Mouse (Mus musculus): Measurements from ENCODE around the gene Lpo.

Gene Lpo

DNA sequence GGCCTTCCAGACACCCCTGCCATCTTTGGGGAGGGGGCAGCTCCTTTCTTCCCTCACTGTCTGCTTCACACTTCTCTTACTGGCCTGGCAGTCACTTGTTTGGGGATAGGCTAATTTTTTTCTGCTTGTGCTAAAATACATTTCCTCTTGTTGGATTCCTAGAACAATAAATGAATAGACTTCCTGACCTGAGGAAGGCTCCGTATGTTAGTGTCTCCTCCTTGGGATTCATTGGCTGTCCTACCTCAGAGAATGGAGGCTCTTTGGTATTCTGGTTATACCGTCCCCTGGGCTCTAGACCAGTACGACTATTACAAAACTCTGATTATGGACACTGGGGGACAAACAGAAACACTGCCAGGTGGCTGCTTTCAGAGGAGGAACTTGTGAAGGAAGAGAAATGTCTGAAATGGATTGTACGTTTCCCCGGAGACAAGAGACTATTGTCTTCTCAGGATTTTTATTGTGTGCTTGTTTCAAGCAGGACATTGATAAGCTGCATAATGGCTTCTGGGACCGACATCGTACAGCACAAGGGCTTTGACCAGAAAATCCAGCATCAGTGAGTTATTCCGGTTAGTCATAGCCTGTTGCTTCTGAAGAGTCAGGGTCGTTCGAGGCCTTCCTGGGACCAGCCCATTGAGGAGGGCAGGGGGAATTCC, at the start of gene Lpo:
Gene Lpo (minus strand): TSS at position 51 of the 662 bp plus-strand sequence.
- no peak for DNase-seq (ENCODE audit: low read depth)

DNA sequence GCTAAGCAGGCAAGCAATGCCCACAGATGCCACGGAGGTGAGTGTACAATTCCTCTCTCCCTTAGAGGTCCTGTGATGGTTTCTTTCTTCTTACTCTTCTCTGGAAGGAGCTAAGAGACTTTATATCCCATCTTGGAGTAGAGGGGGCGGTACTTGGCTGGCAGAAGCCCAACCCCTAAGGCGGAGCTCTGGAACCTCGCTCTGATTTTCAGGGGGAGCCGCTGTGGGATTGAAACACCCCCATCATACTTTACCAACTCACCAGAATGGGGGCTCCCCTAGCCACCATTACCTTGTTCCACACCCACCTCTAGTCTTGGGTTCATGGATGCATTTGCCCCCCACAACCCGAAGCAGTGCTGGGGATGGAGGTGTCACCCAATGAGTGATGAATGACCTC, 47.3 kb upstream of the Lpo start, which contains the start of gene Epx:
Gene Epx (minus strand): TSS at position 101 of the 400 bp plus-strand sequence.
- DNase-seq (ENCODE audit: low read depth) = no peak

DNA sequence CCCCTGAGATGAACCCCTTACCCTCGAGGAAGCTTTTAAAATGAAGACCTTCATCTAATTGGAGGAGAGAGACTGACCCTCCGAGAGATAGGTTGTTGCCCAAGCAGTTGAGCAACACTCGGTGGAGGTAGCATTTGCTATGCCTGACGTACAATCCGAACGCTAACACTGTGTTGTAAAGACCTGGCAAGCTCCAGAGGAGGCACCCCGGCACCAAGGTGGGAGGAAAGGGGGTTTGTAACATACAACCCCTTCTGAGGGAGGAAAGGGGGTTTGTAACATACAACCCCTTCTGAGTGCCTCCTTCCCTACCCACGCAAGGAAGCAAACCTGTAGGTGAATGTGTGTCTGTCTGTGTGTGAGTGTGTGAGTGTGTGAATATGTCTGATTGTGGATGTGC, 43.7 kb upstream of the Lpo start:
- DNase-seq (ENCODE audit: low read depth) = no peak

DNA sequence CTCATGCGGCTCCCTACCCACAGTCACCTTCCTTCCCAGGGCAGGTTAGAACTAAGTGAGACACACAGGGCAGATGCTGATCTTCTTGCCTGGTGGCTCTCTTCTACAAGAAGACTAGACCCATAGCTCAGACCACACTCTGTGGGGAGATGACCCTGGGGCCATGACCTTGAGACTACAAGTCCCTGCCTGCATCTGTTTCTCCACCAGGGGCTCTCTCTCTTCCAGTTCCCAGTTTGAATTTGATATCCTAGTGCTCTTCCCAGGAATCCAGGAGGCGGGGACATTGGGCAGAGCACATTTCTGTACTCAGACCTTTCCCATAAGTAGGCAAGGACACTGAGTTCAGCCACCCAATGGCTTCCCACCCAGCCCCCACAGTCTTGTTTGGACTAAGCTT, 42.0 kb upstream of the Lpo start:
- DNase-seq (ENCODE audit: low read depth) = no peak

DNA sequence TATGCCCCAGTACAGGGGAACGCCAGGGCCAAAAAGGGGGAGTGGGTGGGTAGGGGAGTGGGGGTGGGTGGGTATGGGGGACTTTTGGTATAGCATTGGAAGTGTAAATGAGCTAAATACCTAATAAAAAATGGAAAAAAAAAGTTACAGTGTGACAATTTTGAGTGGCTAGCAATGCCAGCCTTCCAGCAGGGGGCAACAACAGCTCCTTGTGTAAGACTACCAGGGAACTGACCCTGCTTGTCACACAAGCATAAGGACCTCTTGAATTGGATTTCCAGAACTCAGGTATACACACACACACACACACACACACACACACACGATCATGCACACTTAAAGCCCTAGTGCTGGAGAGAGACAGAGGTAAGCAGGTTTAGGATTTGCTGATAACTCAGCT, 38.8 kb upstream of the Lpo start:
- DNase-seq (ENCODE audit: low read depth) = peak; percentile 6

DNA sequence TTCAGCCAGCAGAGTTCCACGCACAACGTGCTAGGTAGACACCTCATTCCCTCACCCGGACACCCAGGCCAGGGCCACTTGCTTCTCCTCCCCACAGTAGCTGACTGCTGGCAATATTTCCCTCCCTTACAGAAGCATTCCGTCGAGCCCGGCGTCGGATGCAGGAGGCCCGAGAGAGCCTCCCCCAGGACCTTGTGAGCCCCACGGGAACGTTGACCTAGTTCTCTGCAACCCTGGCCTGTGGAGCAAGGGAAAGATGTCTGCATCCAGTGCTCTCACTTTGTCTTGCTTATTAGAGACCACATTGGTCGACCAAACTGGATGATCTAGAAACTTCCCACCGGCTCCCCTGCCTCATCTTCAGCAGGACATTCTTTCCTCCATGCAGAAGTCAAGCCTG, 34.7 kb upstream of the Lpo start:
- no peak for DNase-seq (ENCODE audit: low read depth)

DNA sequence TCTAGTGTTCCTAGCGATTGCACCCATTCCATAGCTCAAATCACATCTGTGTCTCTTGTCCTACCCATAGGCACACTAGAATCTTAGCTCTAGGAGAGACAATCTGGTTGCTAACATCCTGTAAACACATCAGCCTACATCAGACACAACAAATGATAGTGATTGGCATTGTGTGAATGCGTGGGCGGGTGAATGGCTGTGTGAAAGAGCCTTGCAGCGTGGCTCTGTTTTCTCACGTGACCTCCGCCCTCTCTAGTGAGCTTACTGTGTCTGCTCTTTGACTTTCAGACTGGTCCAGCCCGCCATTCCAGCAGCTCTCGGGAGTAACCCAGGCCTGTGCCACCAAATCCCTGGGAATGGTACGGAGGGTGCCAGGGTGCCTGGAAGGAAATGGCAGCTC, 32.3 kb upstream of the Lpo start:
- DNase-seq (ENCODE audit: low read depth) = no peak

DNA sequence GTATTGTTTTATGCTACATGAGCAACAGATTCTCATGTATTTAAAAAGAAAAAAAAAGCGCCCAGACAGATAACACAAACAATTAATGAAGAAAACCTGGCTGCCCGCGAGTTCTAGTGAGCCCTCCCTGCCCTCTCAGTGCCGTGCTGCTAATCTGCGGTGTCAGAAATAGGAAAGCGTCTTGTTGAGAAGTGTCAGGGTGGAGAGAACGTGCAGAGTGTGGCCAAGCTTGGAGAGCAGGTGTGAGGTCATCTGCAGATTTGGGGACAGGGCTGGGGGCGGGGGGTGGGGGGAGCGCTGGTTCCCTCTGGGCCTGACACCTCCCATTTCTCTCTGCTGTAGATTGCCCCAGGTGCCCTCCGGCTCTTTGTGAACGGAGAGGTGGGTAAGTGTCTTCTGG, 31.2 kb upstream of the Lpo start:
- DNase-seq (ENCODE audit: low read depth) = no peak

DNA sequence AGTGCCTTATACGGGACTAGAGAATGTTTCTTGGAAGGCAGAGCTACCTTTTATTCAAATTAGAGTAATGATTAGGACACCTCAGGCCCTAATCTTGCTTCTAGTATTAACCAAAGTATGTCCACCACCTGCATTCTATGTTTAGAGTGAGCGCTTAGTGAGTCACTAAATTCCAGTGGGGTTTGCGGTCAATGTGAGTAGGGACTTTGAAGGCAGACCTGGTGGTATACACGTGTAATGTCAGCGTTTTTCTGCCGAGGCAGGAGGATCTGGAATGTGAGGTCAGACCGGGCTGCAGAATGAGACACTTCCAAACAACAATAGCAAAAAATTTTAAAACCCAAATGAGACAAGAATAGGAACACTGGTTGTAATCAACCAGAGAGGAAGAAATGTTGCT, 26.5 kb upstream of the Lpo start:
- no peak for DNase-seq (ENCODE audit: low read depth)

DNA sequence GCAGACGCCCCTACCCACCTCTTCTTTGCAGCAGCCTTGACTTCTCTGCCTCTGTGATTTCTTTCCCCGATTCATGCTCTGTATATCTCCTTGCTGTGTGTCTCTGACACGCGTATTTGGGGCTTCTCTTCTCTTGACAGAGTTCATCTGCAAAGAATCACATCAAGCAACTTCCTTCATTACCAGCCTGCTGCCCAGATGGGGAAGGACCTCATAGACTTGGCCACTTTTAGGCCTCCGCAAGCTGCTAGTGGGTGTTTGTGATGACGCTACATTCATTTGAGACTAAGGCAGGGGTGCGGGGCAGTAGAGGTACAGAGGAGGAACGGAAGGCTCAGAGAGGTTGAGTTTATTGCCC, 25.5 kb upstream of the Lpo start:
- DNase-seq (ENCODE audit: low read depth) = no peak

DNA sequence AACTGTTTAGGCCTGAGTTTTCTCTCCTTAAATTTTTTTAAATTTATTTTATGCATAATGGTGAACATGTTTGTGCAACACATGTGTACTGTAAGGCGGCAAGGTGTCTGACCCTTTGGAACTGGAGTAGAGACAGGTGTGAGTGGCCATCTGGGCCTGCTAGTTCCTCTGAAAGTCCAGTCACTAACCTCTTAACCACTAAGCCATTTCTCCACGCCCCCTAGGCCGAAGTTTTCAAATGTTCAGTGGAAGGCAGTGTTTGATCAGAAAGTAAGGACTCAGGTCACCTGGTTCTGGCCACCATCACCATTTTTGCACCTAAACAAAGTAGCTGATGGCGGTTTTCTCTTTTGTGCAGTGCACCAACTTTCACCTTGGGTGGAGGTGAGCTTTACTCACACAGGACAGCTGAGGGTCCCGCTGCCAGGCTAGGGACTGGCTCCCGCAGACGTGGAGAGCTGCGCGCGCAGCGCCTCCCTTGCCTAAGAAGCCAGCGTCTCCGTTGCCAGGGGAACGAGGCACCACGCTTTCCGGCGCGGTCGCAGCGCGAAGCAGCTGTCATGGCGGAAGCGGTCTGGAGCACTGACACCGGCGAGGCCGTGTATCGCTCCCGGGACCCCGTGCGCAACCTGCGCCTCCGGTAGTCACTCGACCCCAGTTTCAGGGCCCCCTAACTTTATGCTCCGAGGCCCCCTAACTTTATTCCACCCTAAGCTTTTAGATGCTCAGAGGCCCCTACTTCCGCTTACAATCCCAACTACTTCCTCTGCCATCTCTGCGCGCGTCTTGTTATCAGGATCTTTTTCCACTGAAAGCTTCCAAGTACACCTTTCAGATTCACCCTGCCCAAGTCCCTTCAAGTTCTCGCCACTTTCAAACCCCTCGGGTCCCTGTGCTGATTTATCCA, 24.9 kb upstream of the Lpo start, which contains the start of gene Mks1:
Gene Mks1 (plus strand): TSS at position 526 of the 907 bp plus-strand sequence.
- DNase-seq (ENCODE audit: low read depth) = peak; percentile 86

DNA sequence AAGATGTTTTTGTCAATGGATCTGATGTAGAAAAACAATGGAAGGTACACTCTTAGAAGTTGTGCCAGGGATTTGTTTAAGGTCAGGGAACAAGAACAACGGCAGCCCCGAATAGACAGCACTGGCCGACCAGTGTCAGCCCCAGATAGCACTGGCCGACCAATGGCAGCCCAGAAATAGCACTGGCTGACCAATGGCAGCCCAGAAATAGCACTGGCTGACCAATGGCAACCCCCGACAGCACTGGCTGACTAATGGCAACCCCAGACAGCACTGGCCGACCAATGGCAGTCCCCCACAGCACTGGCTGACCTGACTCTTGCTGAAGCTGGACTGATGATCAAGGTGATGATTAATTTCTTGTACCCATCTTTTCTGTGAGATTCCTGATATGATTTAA, 19.8 kb upstream of the Lpo start:
- DNase-seq (ENCODE audit: low read depth) = no peak

DNA sequence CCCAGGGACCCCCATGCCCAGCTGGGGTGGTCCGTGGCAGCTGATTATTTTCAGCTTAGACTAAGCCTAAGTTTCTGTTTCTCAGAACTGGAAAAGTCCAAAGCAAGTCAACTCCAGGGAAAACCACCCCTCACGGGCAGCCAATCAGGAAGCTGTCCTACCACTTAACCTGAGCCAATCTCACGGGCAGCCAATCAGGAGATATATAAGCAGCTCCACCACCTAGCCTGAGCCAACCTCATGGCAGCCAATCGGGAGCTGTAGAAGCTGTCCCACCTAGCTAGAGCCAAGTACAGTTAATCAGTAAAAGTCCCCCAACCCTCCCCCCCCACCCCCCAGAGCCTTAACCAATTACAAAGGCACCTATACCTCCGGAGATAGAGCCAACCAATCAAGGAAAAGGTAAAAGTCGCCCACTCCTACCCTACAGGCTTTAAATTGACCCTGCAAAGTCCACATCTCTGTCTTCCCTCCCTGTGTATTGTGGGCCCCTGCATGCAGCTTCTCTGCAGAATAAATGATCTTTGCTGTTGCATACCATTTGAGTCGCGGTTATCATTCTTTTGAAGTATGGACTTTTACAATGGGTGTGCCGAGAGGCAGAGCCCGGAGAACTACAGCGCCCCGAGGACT, 19.0 kb upstream of the Lpo start:
- no peak for DNase-seq (ENCODE audit: low read depth)

DNA sequence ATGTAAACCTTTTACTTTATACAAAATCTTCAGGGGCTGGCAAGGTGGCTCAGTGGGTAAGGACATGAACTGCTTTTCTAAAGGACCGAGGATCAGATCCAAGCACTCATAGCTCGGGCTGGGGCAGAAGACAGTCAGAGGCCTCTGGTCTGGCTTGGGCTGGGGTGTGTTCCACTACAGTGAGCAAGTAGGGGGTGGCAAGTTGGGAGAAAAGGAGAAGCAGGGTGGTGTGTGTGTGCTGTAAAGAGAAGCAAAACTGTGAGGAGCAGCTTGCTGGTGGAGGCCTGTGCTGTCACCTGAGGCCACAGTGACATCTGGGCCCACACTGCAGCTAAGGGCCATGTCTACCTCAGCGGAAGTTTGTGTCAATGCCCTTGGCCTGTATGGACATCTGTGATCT, 13.3 kb upstream of the Lpo start:
- no peak for DNase-seq (ENCODE audit: low read depth)

DNA sequence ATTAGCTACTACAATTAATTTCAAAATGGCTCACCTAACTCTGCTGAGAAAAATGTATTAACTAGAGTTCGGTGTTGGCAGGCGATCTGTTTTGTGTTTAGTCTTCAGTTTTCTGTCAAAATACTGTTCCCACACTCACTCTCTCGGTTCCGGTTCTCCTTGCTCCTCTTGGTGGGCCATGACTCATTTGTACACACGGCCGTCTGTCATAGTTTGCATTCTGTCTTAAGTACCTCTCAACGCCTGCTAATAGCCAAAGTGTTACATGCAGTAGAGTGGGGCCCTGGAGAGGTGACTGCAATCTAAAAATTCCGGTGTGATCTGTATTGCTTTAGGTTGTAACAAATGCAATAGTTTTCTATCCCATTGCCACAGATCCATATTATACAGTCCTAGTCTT, 12.6 kb upstream of the Lpo start:
- no peak for DNase-seq (ENCODE audit: low read depth)

DNA sequence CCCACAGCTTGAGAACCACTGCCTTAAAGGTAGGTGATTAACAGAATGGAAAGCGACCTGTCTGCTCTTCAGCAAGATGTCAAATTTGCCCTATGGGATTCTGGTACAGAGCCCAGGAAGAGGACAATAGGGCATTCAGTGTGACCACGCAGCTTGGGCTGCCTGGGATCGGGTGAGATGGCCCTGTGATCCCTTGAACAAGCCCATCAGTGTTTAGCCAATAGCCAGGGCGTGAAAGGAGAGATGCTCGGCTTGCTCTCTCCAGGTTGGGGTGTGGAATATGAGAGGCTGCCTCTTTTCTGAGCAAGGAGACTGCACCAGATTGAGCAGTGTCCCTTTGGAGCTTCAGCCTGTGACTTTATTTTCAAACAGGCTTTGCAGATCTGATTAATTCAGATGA, 6.6 kb downstream of the Lpo start:
- DNase-seq (ENCODE audit: low read depth) = no peak

DNA sequence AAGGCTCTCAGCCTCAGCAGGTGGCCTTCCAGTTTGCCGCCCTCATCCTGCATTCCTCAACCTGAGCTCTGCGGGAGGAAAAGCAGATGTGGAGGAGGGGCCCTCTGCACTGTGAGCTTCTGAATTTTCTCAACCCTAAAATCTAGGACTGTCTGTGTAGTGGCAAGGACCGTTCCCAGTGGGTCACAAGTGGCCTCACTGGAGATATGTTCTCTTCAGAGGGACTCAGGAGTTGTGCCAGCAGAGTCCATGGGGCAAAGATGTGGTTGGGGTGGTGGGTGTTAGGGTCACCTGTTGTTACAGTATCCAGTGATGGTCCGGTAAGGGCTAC, 10.7 kb downstream of the Lpo start:
- DNase-seq (ENCODE audit: low read depth) = no peak

DNA sequence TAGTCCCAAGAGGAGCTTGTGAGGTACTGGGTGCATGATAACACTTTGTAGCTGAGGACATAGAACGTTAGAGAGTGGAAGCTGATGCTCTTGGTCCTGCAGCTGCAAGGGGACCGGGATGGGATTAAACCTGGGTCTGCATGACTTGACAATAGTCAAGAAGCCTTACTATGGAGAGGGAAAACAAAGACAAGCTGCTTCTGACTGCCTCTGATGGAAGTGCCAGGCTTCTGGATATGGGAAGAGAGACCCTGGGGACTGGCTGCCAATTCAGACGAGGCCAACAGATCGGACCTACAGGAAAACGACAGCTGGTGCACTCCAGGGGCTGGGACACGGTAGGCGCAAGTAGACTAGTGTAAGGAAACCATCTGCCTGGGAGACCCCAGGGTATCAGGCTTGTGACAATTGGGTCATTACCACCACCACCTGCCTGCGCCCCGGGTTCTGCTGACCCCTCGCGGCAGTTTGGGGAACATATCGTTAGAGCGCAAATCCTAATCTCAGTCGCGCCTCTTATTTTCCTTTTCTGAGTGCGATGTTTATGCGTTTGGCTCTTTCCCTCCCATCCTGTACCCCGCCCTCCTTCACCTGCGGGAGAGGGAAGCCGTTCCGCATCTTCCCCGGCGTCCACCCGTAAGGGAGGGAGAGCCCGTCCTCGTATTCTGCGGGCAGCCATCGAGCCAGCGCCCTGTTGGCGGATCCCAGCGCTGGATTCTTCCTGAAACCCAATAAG, 11.2 kb downstream of the Lpo start:
- no peak for DNase-seq (ENCODE audit: low read depth)

DNA sequence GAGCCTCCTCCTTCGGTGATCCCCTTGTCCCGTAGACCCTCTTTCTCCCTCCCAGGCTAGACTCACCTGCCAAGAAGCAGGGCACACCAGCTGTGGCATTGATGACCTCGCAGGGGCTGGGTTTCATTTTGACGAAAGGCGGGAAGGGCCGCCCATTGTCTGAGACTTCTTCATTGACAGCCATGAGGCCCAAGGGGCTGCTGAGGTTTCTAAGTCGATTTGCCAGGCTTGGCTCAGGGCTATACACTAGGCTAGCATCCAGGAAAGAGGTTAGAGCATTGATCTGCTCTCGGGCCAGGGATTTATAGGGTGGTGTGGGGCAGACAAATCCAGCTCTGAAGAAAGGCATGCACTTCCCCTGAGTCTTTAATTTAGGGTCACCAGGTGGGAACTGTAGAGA, 13.3 kb downstream of the Lpo start:
- no peak for DNase-seq (ENCODE audit: low read depth)

DNA sequence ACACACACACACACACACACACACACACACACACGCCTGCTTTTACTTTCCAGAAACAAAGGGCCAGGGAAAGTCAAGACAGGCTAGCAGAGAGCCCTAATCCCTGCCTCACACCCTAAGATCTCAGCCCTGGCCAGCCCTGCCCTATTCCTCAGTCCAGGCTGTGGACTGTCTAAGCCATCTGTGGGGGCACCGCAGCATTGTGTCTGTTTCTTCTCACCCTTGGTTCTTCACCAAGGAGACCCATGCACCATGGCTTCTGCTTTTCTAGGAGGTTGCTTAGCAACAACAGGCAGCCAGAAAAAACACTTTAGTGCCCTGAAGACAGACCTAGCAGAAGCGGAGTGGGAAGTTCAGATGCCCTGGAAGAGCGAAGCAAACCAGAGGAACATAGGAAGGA, 16.7 kb downstream of the Lpo start:
- DNase-seq (ENCODE audit: low read depth) = peak; percentile 48

DNA sequence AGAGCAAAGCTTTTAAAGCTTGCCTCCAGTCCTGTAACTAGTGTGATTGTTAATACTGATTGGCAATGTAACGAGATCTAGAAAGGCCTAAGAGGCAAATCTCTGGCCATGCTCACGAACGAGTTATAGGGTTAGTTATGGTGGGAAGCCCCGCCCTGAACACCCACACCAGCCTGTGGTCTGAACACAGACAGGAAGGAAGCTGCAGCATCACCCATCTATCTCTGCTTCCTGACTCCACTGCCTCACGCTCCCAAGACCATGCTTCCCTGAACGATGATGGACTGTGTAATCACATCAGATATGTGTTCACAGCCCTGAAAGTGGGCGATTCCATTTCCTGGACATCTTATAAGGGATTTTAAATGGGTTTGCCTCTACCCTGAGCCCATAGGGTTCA, 19.9 kb downstream of the Lpo start:
- no peak for DNase-seq (ENCODE audit: low read depth)

DNA sequence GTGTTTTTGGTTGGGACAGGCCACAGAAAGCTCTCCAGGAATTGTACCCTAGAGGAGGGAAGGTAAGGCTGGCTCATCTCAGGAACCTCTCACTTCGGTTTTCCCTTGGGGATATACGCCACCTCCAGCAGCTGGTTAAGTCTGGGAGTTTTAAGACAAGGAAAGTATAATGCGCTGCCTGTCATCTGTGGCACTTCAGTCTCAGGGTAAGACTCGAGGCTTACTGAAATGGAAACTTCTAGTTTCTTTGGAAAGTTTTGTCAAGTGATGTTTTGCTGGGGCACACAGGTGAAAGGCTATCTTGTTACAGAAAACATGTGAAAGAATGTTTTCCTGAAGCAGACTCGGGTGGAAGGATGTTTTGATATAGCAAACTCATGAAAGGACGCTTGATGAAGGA, 20.7 kb downstream of the Lpo start:
- DNase-seq (ENCODE audit: low read depth) = no peak

DNA sequence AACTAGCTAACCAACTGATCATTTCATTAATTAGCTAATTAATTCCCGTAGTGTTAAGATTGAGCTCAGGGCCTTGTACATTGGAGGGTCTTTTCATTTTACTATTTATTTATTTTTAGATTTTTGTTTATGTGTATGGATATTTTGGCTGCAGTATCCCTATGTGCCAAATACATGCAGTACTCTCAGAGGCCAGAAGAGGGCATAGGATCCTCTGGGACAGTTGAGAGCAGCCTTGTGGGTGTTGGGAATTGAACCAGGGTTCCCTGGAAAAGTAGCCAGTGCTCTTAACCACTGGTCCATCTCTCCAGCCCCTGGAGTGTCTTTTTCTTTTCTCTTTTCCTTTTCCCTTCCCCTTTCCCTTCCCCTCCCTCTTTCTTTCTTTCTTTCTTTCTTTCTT, 22.6 kb downstream of the Lpo start:
- peak; percentile 50 for DNase-seq (ENCODE audit: low read depth)

Data from c-Kit-positive CD71-negative TER-119-negative erythroid progenitor cells, embryonic 14.5 days (primary cell).